Mouse (Mus musculus) stomach, embryonic 14.5 days (tissue): ENCODE results near the gene Tmem38a. TPM values are rescaled to one million over a fixed set of nuclear protein-coding genes. Genes with fewer than 3 reads are reported as not detected.

Experiments used
- ATAC-seq: fragments of 200-750 bp; cut with Nextera tagmentation; 2 replicates; pipeline ENCODE4 v1.8.0; 2017; ENCODE audit warnings: low read depth, moderate TSS enrichment; ENCODE audit not compliant: insufficient number of reproducible peaks, insufficient read depth, low FRiP score
- H3K27ac ChIP-seq: fragments of 300-500 bp; sonication (generic); 2 replicates; pipeline ENCODE4 v1.5.1; 2014; ENCODE audit warnings: mild to moderate bottlenecking, low read length, moderate library complexity, mixed read lengths
- H3K27me3 ChIP-seq: fragments of 300-500 bp; sonication (generic); 2 replicates; pipeline ENCODE4 v1.6.1; 2014; ENCODE audit warnings: low read length, control low read depth, mixed read lengths; ENCODE audit not compliant: control insufficient read depth, insufficient read depth
- H3K36me3 ChIP-seq: fragments of 300-500 bp; sonication (generic); 2 replicates; pipeline ENCODE4 v1.6.1; 2014; ENCODE audit warnings: mild to moderate bottlenecking, control low read depth, low read length, moderate library complexity, mixed read lengths; ENCODE audit not compliant: control insufficient read depth, insufficient read depth
- H3K4me1 ChIP-seq: fragments of 300-500 bp; sonication (generic); 2 replicates; pipeline ENCODE4 v1.6.1; 2014; ENCODE audit warnings: low read length, control low read depth, mixed read lengths; ENCODE audit not compliant: control insufficient read depth, insufficient read depth
- H3K4me2 ChIP-seq: fragments of 300-500 bp; sonication (generic); replicated peaks from 2 replicates; pipeline ENCODE4 v1.6.1; 2014; ENCODE audit warnings: low read depth, low read length, control low read depth
- H3K4me3 ChIP-seq: fragments of 300-500 bp; sonication (generic); 2 replicates; pipeline ENCODE4 v1.5.1; 2014; ENCODE audit warnings: low read depth, low read length, control low read depth
- H3K9ac ChIP-seq: fragments of 300-500 bp; sonication (generic); replicated peaks from 2 replicates; pipeline ENCODE4 v1.6.1; 2014; ENCODE audit warnings: low read depth, mild to moderate bottlenecking, control low read depth, low read length, moderate library complexity, mixed read lengths
- H3K9me3 ChIP-seq: fragments of 300-500 bp; sonication (generic); 2 replicates; pipeline ENCODE4 v1.6.1; 2016; ENCODE audit warnings: low read depth, low read length, control low read depth; ENCODE audit not compliant: control insufficient read depth
- WGBS: fragments of 180-500 bp; shearing (Covaris S2); extraction: QIAGEN DNeasy Blood & Tissue Kit; methylation state at CpG from one replicate; pipeline ENCODE4 v1.1.7; 2014; 5-methylcytosine and 5-hydroxymethylcytosine counted together
- polyA plus RNA-seq: library from polyadenylated mRNA; unstranded; fragments of >200 nt; fragmentation: Nextera tagmentation; extraction: Ambion mirVana; gene quantifications from 2 replicates; pipeline ENCODE4 v1.2.1, GENCODE M21; 2014

Tmem38a gene
- polyA plus RNA-seq, 1 experiment from 2014 or later: 26.9 TPM

- ATAC-seq: no peak
- Histone ChIP-seq H3K9ac (no peak overlapping the region), H3K4me2 (no peak overlapping the region), H3K36me3 (peaks cover 8% of the 10 kb centered on the region; the same call in 1 of the 2 replicates), H3K9me3 (no peaks in the 10 kb centered on the region; the same call in 1 of the 2 replicates), H3K4me1 (0 out of 2 replicates have a peak, but pooled peaks cover 2% of the 10 kb centered on the region), H3K27me3 (no peaks in the 10 kb centered on the region), H3K27ac (no peak overlapping the region), H3K4me3 (no peak overlapping the region)
- 82% methylated on average over 3 of the region's 3 CpGs for WGBS
Observed at GRCm38 (mm10) chr8:72577266-72577665, 5.4 kb downstream of the Tmem38a start.

DNA sequence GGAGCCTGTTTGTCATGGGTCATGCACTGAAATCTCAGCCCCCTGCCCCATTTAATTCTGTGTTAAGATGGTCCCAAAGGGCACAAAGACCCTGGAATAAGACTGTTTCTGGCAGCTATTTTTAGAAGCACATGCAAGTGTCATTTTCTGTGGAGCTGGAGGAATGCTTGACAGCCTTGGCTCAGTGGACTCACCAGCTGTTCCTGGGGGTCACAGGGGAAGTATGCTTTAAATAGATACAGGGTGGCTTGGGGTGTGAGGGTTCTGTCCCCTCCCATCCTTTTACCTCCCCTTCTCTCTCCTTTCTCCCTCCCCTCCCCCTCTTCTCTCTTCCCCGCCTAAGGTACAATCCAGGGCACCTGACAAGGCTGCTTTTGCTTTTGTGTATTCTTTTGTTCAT, 6.1 kb downstream of the Tmem38a start:
- Histone ChIP-seq H3K27me3 (no peaks in the 10 kb centered on the region), H3K4me3 (no peak overlapping the region), H3K9me3 (no peaks in the 10 kb centered on the region; the same call in 1 of the 2 replicates), H3K36me3 (peaks cover 8% of the 10 kb centered on the region; the same call in 1 of the 2 replicates), H3K4me2 (no peak overlapping the region), H3K9ac (no peak overlapping the region), H3K4me1 (0 out of 2 replicates have a peak, but pooled peaks cover 2% of the 10 kb centered on the region), H3K27ac (no peak overlapping the region)
- no peak for ATAC-seq
- WGBS: 55% methylated on average over 1 of the region's 1 CpGs

- H3K27me3 ChIP-seq: no peaks in the 10 kb centered on the region
- no peak overlapping the region for H3K4me3 ChIP-seq
- H3K36me3 ChIP-seq: peaks cover 8% of the 10 kb centered on the region; the same call in 1 of the 2 replicates
- H3K4me2 ChIP-seq: no peak overlapping the region
- 0 out of 2 replicates have a peak, but pooled peaks cover 2% of the 10 kb centered on the region for H3K4me1 ChIP-seq
- WGBS: 65% methylated on average over 9 of the region's 9 CpGs
- H3K27ac ChIP-seq: no peak overlapping the region
- no peaks in the 10 kb centered on the region; the same call in 1 of the 2 replicates for H3K9me3 ChIP-seq
- H3K9ac ChIP-seq: no peak overlapping the region
- ATAC-seq: no peak
Observed at GRCm38 (mm10) chr8:72579374-72579773, 7.5 kb downstream of the Tmem38a start.

- H3K4me1 ChIP-seq: no peaks in the 10 kb centered on the region
- H3K36me3 ChIP-seq: peaks cover 8% of the 10 kb centered on the region; the same call in 1 of the 2 replicates
- ATAC-seq: no peak
- no peak overlapping the region for H3K27ac ChIP-seq
- H3K9me3 ChIP-seq: no peaks in the 10 kb centered on the region
- H3K27me3 ChIP-seq: no peaks in the 10 kb centered on the region
- no peak overlapping the region for H3K4me3 ChIP-seq
- H3K4me2 ChIP-seq: no peak overlapping the region
- H3K9ac ChIP-seq: no peak overlapping the region
- 83% methylated on average over 7 of the region's 7 CpGs for WGBS
Observed at GRCm38 (mm10) chr8:72583056-72583771, 11.4 kb downstream of the Tmem38a start.

- Histone ChIP-seq H3K9ac (no peak overlapping the region), H3K27ac (no peak overlapping the region), H3K4me2 (no peak overlapping the region), H3K36me3 (peaks cover 8% of the 10 kb centered on the region; the same call in 1 of the 2 replicates), H3K4me1 (no peaks in the 10 kb centered on the region), H3K9me3 (no peaks in the 10 kb centered on the region), H3K4me3 (no peak overlapping the region), H3K27me3 (no peaks in the 10 kb centered on the region)
- WGBS: 69% methylated on average over 6 of the region's 6 CpGs
- no peak for ATAC-seq
Observed at GRCm38 (mm10) chr8:72584390-72584789, 12.5 kb downstream of the Tmem38a start.

DNA sequence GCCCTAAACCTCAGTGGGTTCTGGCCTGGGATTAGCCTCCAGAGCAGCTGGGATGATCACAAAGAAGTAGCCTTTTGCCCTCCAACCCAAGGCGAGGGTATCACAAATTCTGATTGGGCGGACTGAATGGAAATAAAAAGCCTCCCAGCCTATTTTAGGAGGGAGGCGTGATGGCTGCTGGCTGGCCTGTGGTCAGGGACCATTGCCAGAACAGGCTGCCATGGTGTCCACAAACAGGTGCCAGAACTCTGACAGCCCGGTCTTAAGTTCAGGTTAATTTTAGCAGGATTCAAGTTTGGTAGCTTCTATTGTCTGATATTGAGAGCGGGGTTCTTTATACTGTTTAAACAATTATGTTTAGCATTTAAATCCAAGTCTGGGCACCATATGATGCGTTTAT, 16.0 kb downstream of the Tmem38a start:
- H3K27ac ChIP-seq: no peak overlapping the region
- no peaks in the 10 kb centered on the region for H3K36me3 ChIP-seq
- no peaks in the 10 kb centered on the region for H3K27me3 ChIP-seq
- no peak for ATAC-seq
- H3K4me3 ChIP-seq: no peak overlapping the region
- no peak overlapping the region for H3K4me2 ChIP-seq
- H3K9ac ChIP-seq: no peak overlapping the region
- no peaks in the 10 kb centered on the region for H3K9me3 ChIP-seq
- no peaks in the 10 kb centered on the region for H3K4me1 ChIP-seq
- WGBS: 67% methylated on average over 6 of the region's 6 CpGs

DNA sequence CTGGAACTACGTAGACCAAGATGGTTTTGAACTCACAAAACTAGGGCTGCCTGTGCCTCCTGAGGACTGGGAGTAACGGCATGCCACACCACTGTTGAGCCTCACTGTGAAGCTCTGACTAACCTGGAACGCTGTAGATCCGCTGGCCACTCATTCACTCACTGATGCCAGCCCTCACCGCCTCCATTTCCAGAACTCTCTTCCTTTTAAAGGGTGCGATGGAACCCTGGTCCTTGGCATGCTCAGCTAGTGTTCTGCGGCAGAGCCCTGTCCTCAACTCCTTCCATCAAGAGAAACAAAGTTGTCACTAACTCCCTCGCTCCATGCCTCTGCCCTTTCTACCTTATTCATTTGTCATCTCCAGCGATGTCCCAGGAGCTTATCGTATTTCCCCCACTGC, 17.0 kb downstream of the Tmem38a start:
- no peak for ATAC-seq
- Histone ChIP-seq H3K4me1 (no peaks in the 10 kb centered on the region), H3K4me3 (no peak overlapping the region), H3K9ac (no peak overlapping the region), H3K27me3 (no peaks in the 10 kb centered on the region), H3K36me3 (no peaks in the 10 kb centered on the region), H3K27ac (no peak overlapping the region), H3K4me2 (no peak overlapping the region), H3K9me3 (no peaks in the 10 kb centered on the region)
- 89% methylated on average over 10 of the region's 10 CpGs for WGBS

DNA sequence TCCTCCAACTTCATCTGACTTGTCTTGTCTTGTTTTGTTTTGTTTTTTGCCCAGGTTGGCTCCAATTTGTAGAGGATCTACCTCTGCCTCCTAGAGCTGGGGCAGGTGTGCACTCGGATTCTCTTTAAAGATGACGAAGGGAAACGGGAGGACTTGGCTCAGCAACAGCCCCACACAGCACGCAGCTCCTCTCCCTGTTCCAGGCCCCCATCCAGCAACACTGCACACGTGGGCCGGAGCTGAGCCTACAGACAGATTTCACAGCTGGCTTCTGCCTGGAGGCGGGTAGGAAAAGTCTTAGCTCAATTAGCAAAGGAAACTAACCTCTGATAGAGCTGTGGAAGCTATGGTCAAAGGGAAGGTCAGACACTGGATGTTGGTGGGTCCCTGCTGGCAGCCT, 17.4 kb downstream of the Tmem38a start:
- no peak overlapping the region for H3K27ac ChIP-seq
- no peak overlapping the region for H3K4me3 ChIP-seq
- no peaks in the 10 kb centered on the region for H3K9me3 ChIP-seq
- no peaks in the 10 kb centered on the region for H3K36me3 ChIP-seq
- no peaks in the 10 kb centered on the region for H3K4me1 ChIP-seq
- WGBS: 74% methylated on average over 7 of the region's 7 CpGs
- H3K4me2 ChIP-seq: no peak overlapping the region
- H3K9ac ChIP-seq: no peak overlapping the region
- ATAC-seq: no peak
- no peaks in the 10 kb centered on the region for H3K27me3 ChIP-seq

DNA sequence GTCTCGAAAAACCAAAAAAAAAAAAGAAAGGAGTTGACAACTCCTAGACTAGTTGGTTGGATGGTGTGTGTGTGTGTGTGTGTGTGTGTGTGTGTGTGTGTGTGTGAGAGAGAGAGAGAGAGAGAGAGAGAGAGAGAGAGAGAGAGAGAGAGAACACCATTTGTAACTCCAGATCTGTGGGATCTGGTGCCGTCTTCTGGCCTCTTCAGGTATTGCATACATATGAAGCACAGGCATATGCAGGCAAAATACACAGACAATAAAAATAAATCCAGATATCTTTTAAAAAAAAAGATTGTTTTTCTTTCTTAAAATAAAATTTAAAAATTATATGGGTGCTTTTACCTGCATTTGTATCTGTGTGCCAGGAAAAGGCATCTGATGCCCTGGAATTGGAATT, 18.3 kb downstream of the Tmem38a start:
- H3K27ac ChIP-seq: no peak overlapping the region
- H3K36me3 ChIP-seq: no peaks in the 10 kb centered on the region
- no peak for ATAC-seq
- H3K4me2 ChIP-seq: no peak overlapping the region
- WGBS: 58% methylated on average over 2 of the region's 2 CpGs
- H3K27me3 ChIP-seq: no peaks in the 10 kb centered on the region
- no peak overlapping the region for H3K4me3 ChIP-seq
- H3K9me3 ChIP-seq: no peaks in the 10 kb centered on the region
- H3K4me1 ChIP-seq: no peaks in the 10 kb centered on the region
- H3K9ac ChIP-seq: no peak overlapping the region
